Mouse (Mus musculus): Measurements from ENCODE around the gene Rala.

- TF ChIP-seq POLR2A (IDR thresholded peaks at IDR 0.05; ENCODE audit: control insufficient read depth, extremely low read depth, insufficient read depth, low read length, poor library complexity) (peak; percentile 68; the same call in 1 of the 2 replicates), CTCF (IDR thresholded peaks at IDR 0.05; ENCODE audit: borderline replicate concordance, control insufficient read depth, extremely low read depth, insufficient read depth, low read length, poor library complexity) (no peak)
Observed at GRCm38 (mm10) chr13:17944078-17944917, at the start of gene Rala.

Measured in thymus, adult 2 months (tissue).